Mouse (Mus musculus) midbrain, embryonic 12.5 days (tissue): ENCODE data around the gene Evc. TPM values are rescaled to one million over a fixed set of nuclear protein-coding genes. Genes with fewer than 3 reads are reported as not detected.

Experiments
- ATAC-seq: fragments of 200-750 bp; cut with Nextera tagmentation; 2 replicates; pipeline ENCODE4 v1.8.0; 2017; ENCODE audit warnings: low read depth, moderate TSS enrichment, moderate library complexity; ENCODE audit not compliant: low FRiP score
- H3K27ac ChIP-seq: fragments of 300-500 bp; sonication (generic); replicated peaks from 2 replicates; pipeline ENCODE4 v1.5.1; 2016; ENCODE audit warnings: mild to moderate bottlenecking
- H3K27me3 ChIP-seq: fragments of 300-500 bp; sonication (generic); 2 replicates; pipeline ENCODE4 v1.6.1; 2016; ENCODE audit warnings: mild to moderate bottlenecking
- H3K36me3 ChIP-seq: fragments of 300-500 bp; sonication (generic); 2 replicates; pipeline ENCODE4 v1.6.1; 2016
- H3K4me1 ChIP-seq: fragments of 300-500 bp; sonication (generic); 2 replicates; pipeline ENCODE4 v1.6.1; 2016
- H3K4me2 ChIP-seq: fragments of 300-500 bp; sonication (generic); replicated peaks from 2 replicates; pipeline ENCODE4 v1.6.1; 2016; ENCODE audit warnings: mild to moderate bottlenecking, moderate library complexity
- H3K4me3 ChIP-seq: fragments of 300-500 bp; sonication (generic); 2 replicates; pipeline ENCODE4 v1.5.1; 2016; ENCODE audit warnings: mild to moderate bottlenecking
- H3K9ac ChIP-seq: fragments of 300-500 bp; sonication (generic); replicated peaks from 2 replicates; pipeline ENCODE4 v1.6.1; 2016; ENCODE audit warnings: mild to moderate bottlenecking, moderate library complexity
- H3K9me3 ChIP-seq: fragments of 300-500 bp; sonication (generic); 2 replicates; pipeline ENCODE4 v1.6.1; 2016; ENCODE audit warnings: mild to moderate bottlenecking
- WGBS: fragments of 180-500 bp; shearing (Covaris S2); methylation state at CpG from one replicate; pipeline ENCODE4 v1.1.7; 2016; 5-methylcytosine and 5-hydroxymethylcytosine counted together
- polyA plus RNA-seq: library from polyadenylated mRNA; unstranded; fragments of >200 nt; fragmentation: Nextera tagmentation; extraction: Ambion mirVana; gene quantifications from 2 replicates; pipeline ENCODE4 v1.2.1, GENCODE M21; 2016

The Evc gene
- polyA plus RNA-seq, 1 experiment from 2014 or later = 21.1 TPM

- Histone ChIP-seq H3K27ac (peak within 1 kb of the TSS; percentile 52; the same call in 1 of the 2 replicates), H3K36me3 (no peaks in the 10 kb centered on the region), H3K9ac (peak within 1 kb of the TSS; percentile 61), H3K27me3 (peaks cover 10% of the 10 kb centered on the region; the same call in 1 of the 2 replicates), H3K4me2 (peak within 1 kb of the TSS; percentile 97), H3K9me3 (no peaks in the 10 kb centered on the region), H3K4me1 (peaks cover 44% of the 10 kb centered on the region), H3K4me3 (peak within 1 kb of the TSS; percentile 54)
- ATAC-seq = peak; percentile 84
- WGBS = under 1% methylated on average over 27 of the region's 27 CpGs
Measured at GRCm38 (mm10) chr5:37338288-37338687, 1.6 kb upstream of the Evc start, which contains the start of gene Evc2. TSS of gene Evc2 (plus strand) at chr5:37338499.

- H3K27me3 ChIP-seq = peaks cover 10% of the 10 kb centered on the region; the same call in 1 of the 2 replicates
- H3K4me1 ChIP-seq = peaks cover 44% of the 10 kb centered on the region
- no peaks in the 10 kb centered on the region for H3K36me3 ChIP-seq
- WGBS = 57% methylated on average over 3 of the region's 3 CpGs
- H3K4me2 ChIP-seq = peak overlapping the region; percentile 97
- peak overlapping the region; percentile 61 for H3K9ac ChIP-seq
- no peak for ATAC-seq
- H3K27ac ChIP-seq = 0 out of 2 replicates have a peak overlapping the region, but pooled peaks have one; percentile 52
- 0 out of 2 replicates have a peak overlapping the region, but pooled peaks have one; percentile 8 for H3K4me3 ChIP-seq
- H3K9me3 ChIP-seq = no peaks in the 10 kb centered on the region
Measured at GRCm38 (mm10) chr5:37337696-37338095, 1.0 kb upstream of the Evc start.

GRCm38 (mm10) chr5:37335061-37335460, 1.6 kb downstream of the Evc start:
- no peak overlapping the region for H3K4me3 ChIP-seq
- no peak overlapping the region for H3K9ac ChIP-seq
- H3K36me3 ChIP-seq = 0 out of 2 replicates have a peak, but pooled peaks cover 4% of the 10 kb centered on the region
- no peaks in the 10 kb centered on the region for H3K9me3 ChIP-seq
- H3K27me3 ChIP-seq = peaks cover 10% of the 10 kb centered on the region; the same call in 1 of the 2 replicates
- peaks cover 44% of the 10 kb centered on the region for H3K4me1 ChIP-seq
- no peak for ATAC-seq
- 80% methylated on average over 3 of the region's 3 CpGs for WGBS
- no peak overlapping the region for H3K4me2 ChIP-seq
- H3K27ac ChIP-seq = no peak overlapping the region

- Histone ChIP-seq H3K27ac (no peak overlapping the region), H3K36me3 (peaks cover 16% of the 10 kb centered on the region), H3K4me3 (no peak overlapping the region), H3K4me1 (peaks cover 16% of the 10 kb centered on the region), H3K9me3 (no peaks in the 10 kb centered on the region), H3K9ac (no peak overlapping the region), H3K4me2 (no peak overlapping the region), H3K27me3 (no peaks in the 10 kb centered on the region; the same call in 1 of the 2 replicates)
- 79% methylated on average over 4 of the region's 4 CpGs for WGBS
- ATAC-seq = no peak
Measured at GRCm38 (mm10) chr5:37332066-37332465, 4.6 kb downstream of the Evc start.

GRCm38 (mm10) chr5:37331133-37331505, 5.6 kb downstream of the Evc start:
- H3K9me3 ChIP-seq = no peaks in the 10 kb centered on the region
- no peak overlapping the region for H3K9ac ChIP-seq
- no peaks in the 10 kb centered on the region for H3K27me3 ChIP-seq
- H3K27ac ChIP-seq = no peak overlapping the region
- no peak for ATAC-seq
- H3K4me3 ChIP-seq = no peak overlapping the region
- H3K36me3 ChIP-seq = peaks cover 25% of the 10 kb centered on the region
- H3K4me2 ChIP-seq = no peak overlapping the region
- 88% methylated on average over 2 of the region's 2 CpGs for WGBS
- H3K4me1 ChIP-seq = peaks cover 14% of the 10 kb centered on the region

- peaks cover 30% of the 10 kb centered on the region for H3K36me3 ChIP-seq
- 90% methylated on average over 8 of the region's 8 CpGs for WGBS
- no peak for ATAC-seq
Measured at GRCm38 (mm10) chr5:37330449-37331132, 6.1 kb downstream of the Evc start.

GRCm38 (mm10) chr5:37326675-37327074, 10.0 kb downstream of the Evc start:
- Histone ChIP-seq H3K36me3 (peaks cover 50% of the 10 kb centered on the region), H3K27me3 (no peaks in the 10 kb centered on the region), H3K9ac (no peak overlapping the region), H3K4me1 (no peaks in the 10 kb centered on the region), H3K27ac (no peak overlapping the region), H3K9me3 (no peaks in the 10 kb centered on the region), H3K4me2 (no peak overlapping the region), H3K4me3 (no peak overlapping the region)
- WGBS = 93% methylated on average over 6 of the region's 6 CpGs
- no peak for ATAC-seq

More at GRCm38 (mm10) chr5:37330449-37331132, 6.1 kb downstream of the Evc start:
- Histone ChIP-seq H3K4me2 (no peak overlapping the region), H3K4me3 (no peak overlapping the region), H3K27me3 (no peaks in the 10 kb centered on the region), H3K27ac (no peak overlapping the region), H3K4me1 (peaks cover 9% of the 10 kb centered on the region), H3K9ac (no peak overlapping the region), H3K9me3 (no peaks in the 10 kb centered on the region)

GRCm38 (mm10) chr5:37320761-37321160, 15.9 kb downstream of the Evc start:
- no peaks in the 10 kb centered on the region for H3K27me3 ChIP-seq
- 97% methylated on average over 4 of the region's 4 CpGs for WGBS
- no peak overlapping the region for H3K4me3 ChIP-seq
- H3K9me3 ChIP-seq = 0 out of 2 replicates have a peak, but pooled peaks cover 2% of the 10 kb centered on the region
- no peak overlapping the region for H3K4me2 ChIP-seq
- H3K4me1 ChIP-seq = no peaks in the 10 kb centered on the region
- no peak overlapping the region for H3K9ac ChIP-seq
- peaks cover 65% of the 10 kb centered on the region for H3K36me3 ChIP-seq
- no peak for ATAC-seq
- H3K27ac ChIP-seq = no peak overlapping the region

GRCm38 (mm10) chr5:37320174-37320573, 16.5 kb downstream of the Evc start:
- Histone ChIP-seq H3K9ac (no peak overlapping the region), H3K27ac (no peak overlapping the region), H3K4me3 (no peak overlapping the region), H3K4me2 (no peak overlapping the region), H3K9me3 (0 out of 2 replicates have a peak, but pooled peaks cover 5% of the 10 kb centered on the region), H3K27me3 (no peaks in the 10 kb centered on the region), H3K36me3 (peaks cover 65% of the 10 kb centered on the region), H3K4me1 (no peaks in the 10 kb centered on the region)
- 90% methylated on average over 3 of the region's 3 CpGs for WGBS
- ATAC-seq = no peak

- WGBS = 90% methylated on average over 6 of the region's 6 CpGs
- no peak for ATAC-seq
- H3K4me1 ChIP-seq = no peaks in the 10 kb centered on the region
- 0 out of 2 replicates have a peak, but pooled peaks cover 5% of the 10 kb centered on the region for H3K9me3 ChIP-seq
- H3K9ac ChIP-seq = no peak overlapping the region
- H3K27me3 ChIP-seq = no peaks in the 10 kb centered on the region
- peaks cover 68% of the 10 kb centered on the region for H3K36me3 ChIP-seq
- H3K27ac ChIP-seq = no peak overlapping the region
- no peak overlapping the region for H3K4me3 ChIP-seq
- no peak overlapping the region for H3K4me2 ChIP-seq
Measured at GRCm38 (mm10) chr5:37318715-37319114, 18.0 kb downstream of the Evc start.

GRCm38 (mm10) chr5:37312980-37313722, 23.5 kb downstream of the Evc start:
- Histone ChIP-seq H3K9me3 (0 out of 2 replicates have a peak, but pooled peaks cover 5% of the 10 kb centered on the region), H3K27ac (no peak overlapping the region), H3K4me1 (no peaks in the 10 kb centered on the region), H3K27me3 (no peaks in the 10 kb centered on the region), H3K4me2 (no peak overlapping the region), H3K4me3 (no peak overlapping the region), H3K9ac (no peak overlapping the region), H3K36me3 (peaks cover 60% of the 10 kb centered on the region)
- no peak for ATAC-seq
- WGBS = 90% methylated on average over 12 of the region's 12 CpGs

GRCm38 (mm10) chr5:37310026-37310425, 26.7 kb downstream of the Evc start:
- Histone ChIP-seq H3K4me1 (no peaks in the 10 kb centered on the region), H3K9me3 (no peaks in the 10 kb centered on the region), H3K9ac (no peak overlapping the region), H3K27me3 (no peaks in the 10 kb centered on the region), H3K27ac (no peak overlapping the region), H3K4me2 (no peak overlapping the region), H3K36me3 (peaks cover 29% of the 10 kb centered on the region), H3K4me3 (no peak overlapping the region)
- WGBS = 89% methylated on average over 9 of the region's 9 CpGs
- ATAC-seq = no peak
